Mouse (Mus musculus) megakaryocyte-erythroid progenitor cell, adult 5-6 weeks (primary cell): ENCODE data around the gene Alppl2. TPM values are rescaled to one million over a fixed set of nuclear protein-coding genes. Genes with fewer than 3 reads are reported as not detected.

Experiments
- ATAC-seq: replicated peaks from 2 replicates; pipeline ENCODE4 v1.8.0; 2016; ENCODE audit warnings: mild to moderate bottlenecking, inconsistent platforms; ENCODE audit not compliant: severe bottlenecking, poor library complexity, low FRiP score, low TSS enrichment
- total RNA-seq, 2 experiments: library from RNA; stranded (forward) in 1 of 2; stranded (reverse) in 1 of 2; fragments of 200-1000, 215-1000 nt in 1 of 2; fragments of >200 nt in 1 of 2; fragmentation: Nextera tagmentation in 1 of 2; gene quantifications; 2 replicates each; pipeline ENCODE4 v1.2.3; 2014 to 2017

Alppl2 gene
- total RNA-seq, 2 experiments from 2014 or later = not detected

DNA sequence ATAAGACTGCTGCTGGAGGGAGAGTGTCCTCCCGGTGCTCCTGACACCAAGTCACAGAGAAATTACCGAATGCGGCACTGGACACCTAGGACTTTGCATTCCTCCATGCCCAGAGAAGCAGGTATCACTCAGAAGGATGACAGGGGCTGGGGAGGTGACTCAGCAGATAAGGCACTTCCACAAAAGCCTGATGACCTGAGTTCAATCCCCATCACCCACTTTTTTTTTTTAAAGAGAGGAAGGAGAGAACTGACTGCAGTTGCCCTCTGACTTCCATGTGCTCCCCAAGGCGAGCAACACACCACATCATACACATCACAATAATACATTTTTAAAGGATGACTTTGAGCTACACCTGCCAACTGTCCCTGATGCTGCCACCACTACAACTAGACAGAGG lies 32.7 kb downstream of the Alppl2 start:
- ATAC-seq = no peak

DNA sequence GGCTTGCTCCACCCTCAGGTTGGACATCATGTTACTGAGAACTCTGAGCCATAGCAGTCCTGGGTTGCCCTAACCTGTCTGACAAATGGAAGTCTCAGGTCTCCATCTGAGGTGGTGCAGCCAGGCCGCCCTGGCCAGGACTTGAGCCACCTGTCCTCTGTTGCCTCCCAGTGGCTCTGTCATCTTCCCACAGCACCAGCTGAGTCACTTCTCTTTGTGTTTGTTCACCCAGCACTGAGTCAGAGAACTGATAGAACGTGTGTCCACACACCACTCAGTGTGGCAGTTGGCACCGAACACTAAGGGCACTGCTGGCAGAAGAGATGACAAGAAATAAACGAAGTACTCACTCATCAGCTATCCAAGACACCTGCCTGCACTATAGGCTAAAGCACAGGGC lies 38.4 kb downstream of the Alppl2 start:
- ATAC-seq = no peak

DNA sequence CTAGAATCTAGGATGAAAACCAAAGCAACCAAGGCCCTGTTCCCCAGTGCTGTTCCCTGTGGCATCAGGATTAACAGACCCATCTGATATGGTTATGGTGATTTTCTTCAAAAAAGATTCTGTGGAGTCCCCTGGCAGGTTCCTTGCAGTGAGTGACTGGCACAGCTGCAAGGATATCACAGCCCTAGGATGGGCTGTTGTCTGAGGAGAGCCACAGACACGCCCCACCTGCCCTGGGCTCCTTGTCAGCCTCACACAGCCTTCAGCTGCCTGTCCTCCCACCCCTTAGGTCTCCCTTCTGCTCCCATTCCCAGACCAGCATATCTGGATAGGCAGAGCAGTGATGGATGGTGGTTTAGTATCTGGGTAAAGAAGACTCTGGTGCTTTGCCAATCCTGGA lies 39.0 kb downstream of the Alppl2 start:
- ATAC-seq = no peak

DNA sequence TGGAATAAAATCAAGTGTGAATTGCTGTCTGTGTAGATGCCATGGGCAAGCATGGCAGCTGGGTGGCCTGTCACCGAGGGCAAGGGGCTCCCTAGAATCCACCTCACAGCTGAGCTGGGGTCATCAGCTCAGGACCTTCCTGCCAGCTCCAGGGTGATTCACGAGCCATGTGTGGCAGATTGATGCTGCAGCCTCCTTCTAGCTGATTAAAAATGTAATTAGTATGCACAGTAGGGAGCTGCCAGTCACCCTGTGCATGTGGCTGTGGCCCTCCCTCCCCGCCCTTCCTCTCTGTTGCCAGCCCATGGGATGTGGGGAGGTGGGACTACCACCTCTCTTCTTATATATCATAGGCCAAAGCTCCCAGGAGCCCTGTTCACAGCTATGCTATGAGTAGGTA lies 39.7 kb downstream of the Alppl2 start:
- no peak for ATAC-seq

DNA sequence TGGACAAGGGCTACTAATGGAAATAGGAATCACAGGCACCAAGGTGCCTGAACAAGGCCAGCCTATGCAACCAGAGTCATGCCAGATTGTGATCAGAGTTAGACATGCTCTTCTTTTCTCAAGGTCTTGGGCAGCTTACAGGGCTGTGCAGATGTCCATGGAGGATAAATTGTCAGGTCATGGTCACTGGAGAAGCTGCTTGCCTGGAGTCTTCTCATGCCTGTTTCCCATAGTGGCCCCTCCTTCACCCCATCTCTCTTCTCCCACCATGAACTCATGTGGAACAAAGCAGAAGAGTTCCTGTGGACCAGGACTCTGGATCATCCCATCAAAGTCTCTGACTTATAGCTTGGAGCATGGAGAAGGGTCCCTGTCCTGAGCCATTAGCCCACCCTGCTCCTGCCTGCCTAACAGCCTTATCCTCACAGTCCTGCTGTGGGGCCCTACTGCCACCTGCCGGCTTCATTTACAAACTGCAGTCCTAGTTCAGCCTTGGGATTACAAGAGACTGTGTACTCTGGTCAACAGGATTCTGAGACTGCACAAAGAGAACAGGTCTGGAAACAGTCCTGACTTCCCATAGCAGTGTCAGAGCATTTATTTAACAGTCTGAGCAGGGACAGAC lies 47.8 kb downstream of the Alppl2 start:
- ATAC-seq = peak; percentile 68

- peak; percentile 72 for ATAC-seq
Measured at GRCm38 (mm10) chr1:87041119-87041518, 48.6 kb downstream of the Alppl2 start.

DNA sequence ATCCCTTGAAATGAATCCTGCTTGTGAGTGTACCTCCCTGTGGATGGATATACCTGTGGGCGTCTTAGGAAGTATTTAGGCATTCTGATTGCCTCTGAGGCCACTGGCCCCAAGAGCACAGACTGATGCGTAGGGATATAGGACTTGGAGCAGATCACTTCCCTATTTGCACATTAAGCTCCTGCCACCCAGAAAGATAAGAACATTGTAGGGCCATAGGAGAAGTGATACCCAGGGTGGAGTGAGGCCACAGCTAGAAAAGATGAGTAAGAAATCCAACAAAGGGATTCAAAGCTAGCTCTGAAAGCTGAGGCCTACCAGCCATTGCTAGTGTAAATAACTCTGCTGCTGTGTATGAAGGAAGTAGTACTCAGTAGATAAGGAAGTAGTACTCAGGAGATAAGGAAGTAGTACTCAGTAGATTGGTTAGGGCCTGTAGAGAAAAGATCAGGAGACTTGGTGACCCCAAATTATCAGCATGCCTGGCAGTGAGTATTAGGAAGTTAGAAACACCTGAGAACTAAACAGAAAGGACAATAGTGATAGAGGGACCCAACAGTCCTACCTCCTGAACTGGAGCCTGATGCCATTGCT lies 51.2 kb downstream of the Alppl2 start:
- no peak for ATAC-seq

Other genes starting within 250 kb of the Alppl2 start
- not detected in 2 replicates for gene Alpi, start 11.7 kb upstream of the Alppl2 start, total RNA-seq (2014; fragmentation: Nextera tagmentation)
- not detected in 2 replicates for gene Alpi, start 11.7 kb upstream of the Alppl2 start, total RNA-seq (2017)
- not detected in 2 replicates for gene Akp3, start 35.0 kb upstream of the Alppl2 start, total RNA-seq (2014; fragmentation: Nextera tagmentation)
- not detected in 2 replicates for gene Akp3, start 35.0 kb upstream of the Alppl2 start, total RNA-seq (2017)
- gene Ecel1, start 66.6 kb upstream of the Alppl2 start, total RNA-seq (2014; fragmentation: Nextera tagmentation) = not detected in 2 replicates
- not detected in 2 replicates for gene Ecel1, start 66.6 kb upstream of the Alppl2 start, total RNA-seq (2017)
- gene Prss56, start 93.4 kb upstream of the Alppl2 start, total RNA-seq (2014; fragmentation: Nextera tagmentation) = not detected in 2 replicates
- gene Prss56, start 93.4 kb upstream of the Alppl2 start, total RNA-seq (2017) = not detected in 2 replicates
- not detected in 2 replicates for gene Chrnd, start 100.7 kb upstream of the Alppl2 start, total RNA-seq (2014; fragmentation: Nextera tagmentation)
- gene Chrnd, start 100.7 kb upstream of the Alppl2 start, total RNA-seq (2017) = not detected in 2 replicates
- not detected in 2 replicates for gene Chrng, start 114.7 kb upstream of the Alppl2 start, total RNA-seq (2014; fragmentation: Nextera tagmentation)
- not detected in 2 replicates for gene Chrng, start 114.7 kb upstream of the Alppl2 start, total RNA-seq (2017)
- gene Eif4e2, start 124.0 kb upstream of the Alppl2 start, total RNA-seq (2014; fragmentation: Nextera tagmentation) = 104 and 149 TPM in 2 replicates
- 241 and 258 TPM in 2 replicates for gene Eif4e2, start 124.0 kb upstream of the Alppl2 start, total RNA-seq (2017)
- not detected in 2 replicates for gene Efhd1, start 174.4 kb upstream of the Alppl2 start, total RNA-seq (2014; fragmentation: Nextera tagmentation)
- gene Efhd1, start 174.4 kb upstream of the Alppl2 start, total RNA-seq (2017) = not detected in 2 replicates
- gene Gigyf2, start 237.1 kb upstream of the Alppl2 start, total RNA-seq (2014; fragmentation: Nextera tagmentation) = 85.0 and 91.4 TPM in 2 replicates
- 133 and 148 TPM in 2 replicates for gene Gigyf2, start 237.1 kb upstream of the Alppl2 start, total RNA-seq (2017)